Mouse (Mus musculus): Measurements from ENCODE around the gene Alox8.

DNA sequence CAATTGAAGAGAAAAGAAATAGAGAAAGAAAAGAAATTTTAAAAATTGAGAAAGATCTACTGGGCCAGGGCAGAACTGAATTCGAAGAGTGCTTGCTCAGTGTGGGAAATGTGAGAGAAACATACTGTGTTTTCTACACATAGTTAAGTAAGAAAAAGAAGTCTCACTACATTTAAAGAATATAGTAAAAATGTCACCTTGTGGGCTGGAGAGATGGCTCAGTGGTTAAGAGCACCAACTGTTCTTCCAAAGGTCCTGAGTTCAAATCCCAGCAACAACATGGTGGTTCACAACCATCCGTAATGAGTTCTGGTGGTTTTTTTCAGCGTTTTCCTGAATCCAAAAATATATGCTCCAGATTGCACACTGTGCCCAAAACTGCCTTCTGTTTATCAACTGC is 19.1 kb downstream of the Alox8 start:
- TF ChIP-seq POLR2A (IDR thresholded peaks at IDR 0.05; ENCODE audit: borderline replicate concordance, extremely low read depth, low read depth, low read length) (no peak), CTCF (IDR thresholded peaks at IDR 0.05; ENCODE audit: insufficient read depth, low read length) (no peak)

All from lung, adult 2 months (tissue).